Mouse (Mus musculus) erythroblast, embryonic 14.5 days (primary cell): ENCODE data around the gene Fndc10.

ENCODE experiments used
- GATA1 ChIP-seq: IDR thresholded peaks from 2 replicates; pipeline ENCODE4 v1.6.1; 2012; ENCODE audit warnings: low read length, inconsistent platforms, mixed read lengths
- TAL1 ChIP-seq: IDR thresholded peaks from 3 replicates; pipeline ENCODE4 v1.6.1; 2012; ENCODE audit warnings: low read length, inconsistent platforms, mixed read lengths

DNA sequence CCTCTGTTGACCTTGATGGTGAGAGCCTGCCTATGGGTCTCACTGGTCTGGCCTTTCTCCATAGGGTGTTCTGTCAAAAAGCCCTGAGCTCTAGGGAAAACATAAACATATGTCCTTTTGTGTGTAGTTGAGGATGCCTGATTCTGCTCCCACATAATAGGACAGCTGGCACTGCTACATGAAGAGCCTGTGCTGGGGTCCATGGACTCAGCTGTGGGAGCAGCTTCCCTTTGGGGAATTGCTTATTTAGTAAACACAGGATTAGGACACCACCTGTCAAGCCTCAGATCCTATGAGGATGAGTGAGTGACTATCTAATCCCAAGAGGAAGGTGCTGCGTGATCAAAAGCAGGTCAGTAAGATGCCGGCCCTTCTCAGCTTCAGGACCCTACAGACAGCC lies 33.9 kb downstream of the Fndc10 start:
- TF ChIP-seq GATA1 = no peak
- TF ChIP-seq TAL1 = no peak
